Comparison of ENCODE assay signal across 9 mouse cellular contexts in genomic region chr10:7074231-7074630, GRCm38 (mm10).
"Had no signal": no experiment of that assay in that cellular context is flagged by ENCODE, and none has a peak within 500 bp of the region (broad histone marks: within the 10 kb centered on the region; RNA-seq: fewer than 3 reads in every experiment).

No protein-coding gene starts in this region.

- DNase-seq: liver, postnatal 0 days; lung, adult 2 months; lung, postnatal 14 days; lung, postnatal 36 days; right cerebral cortex, postnatal 14 days; spleen, adult 18-20 months; thymus, adult 18-20 months; thymus, postnatal 14 days; thymus, postnatal 36 days had no signal
